Mouse (Mus musculus): ENCODE measurements at regions not wholly inside any gene's neighbourhood (a gene's known extent, or its start where the extent isn't known, plus 50 kb on each side); places are given as distances from the start of the nearest gene placed in this dataset.

GRCm38 (mm10) chr1:138011581-138011980 lies 163.9 kb downstream of the Ptprc start:
- DNase-seq: no peak
- intact Hi-C loops (cut with DNase I): no loop called here

- intact Hi-C loops (cut with DNase I): no loop called here
- no peak for DNase-seq
These were observed 164.5 kb downstream of the Ptprc start for GRCm38 (mm10) chr1:138010910-138011477.

- intact Hi-C loops (cut with DNase I): no loop called here
- no peak for DNase-seq
These were observed 168.7 kb downstream of the Ptprc start for GRCm38 (mm10) chr1:138006811-138007210.

- DNase-seq: no peak
These were observed 171.2 kb downstream of the Ptprc start for GRCm38 (mm10) chr1:138004319-138004718.

GRCm38 (mm10) chr1:137999268-137999900 lies 176.1 kb downstream of the Ptprc start:
- no peak for DNase-seq
- intact Hi-C loops (cut with DNase I): no loop called here

More at GRCm38 (mm10) chr1:138004319-138004718, 171.2 kb downstream of the Ptprc start:
- intact Hi-C loops (cut with DNase I): no loop called here

GRCm38 (mm10) chr1:137996041-137996440 lies 179.5 kb downstream of the Ptprc start:
- intact Hi-C loops (cut with DNase I): no loop called here
- DNase-seq: no peak

GRCm38 (mm10) chr1:137991936-137992335 lies 183.6 kb downstream of the Ptprc start:
- no peak for DNase-seq
- intact Hi-C loops (cut with DNase I): no loop called here

GRCm38 (mm10) chr1:137991412-137991811 lies 184.1 kb downstream of the Ptprc start:
- no peak for DNase-seq
- intact Hi-C loops (cut with DNase I): no loop called here

GRCm38 (mm10) chr1:137973406-137973805 lies 202.1 kb downstream of the Ptprc start:
- intact Hi-C loops (cut with DNase I): no loop called here
- DNase-seq: no peak

GRCm38 (mm10) chr1:137972620-137973350 lies 202.7 kb downstream of the Ptprc start:
- no peak for DNase-seq
- intact Hi-C loops (cut with DNase I): no loop called here

GRCm38 (mm10) chr1:137966151-137966836 lies 209.2 kb downstream of the Ptprc start:
- peak; percentile 24 for DNase-seq

GRCm38 (mm10) chr1:137963656-137964055 lies 211.9 kb downstream of the Ptprc start:
- intact Hi-C loops (cut with DNase I): loop anchor here (10.0 kb wide), 1 partner anchor 59 kb away; no protein-coding TSS in a partner anchor
- no peak for DNase-seq

More at GRCm38 (mm10) chr1:137966151-137966836, 209.2 kb downstream of the Ptprc start:
- intact Hi-C loops (cut with DNase I): loop anchor here (10.0 kb wide), 1 partner anchor 61 kb away; no protein-coding TSS in a partner anchor

GRCm38 (mm10) chr1:137958040-137958439 lies 217.5 kb downstream of the Ptprc start:
- no peak for DNase-seq
- intact Hi-C loops (cut with DNase I): no loop called here

GRCm38 (mm10) chr1:137955993-137956392 lies 219.5 kb downstream of the Ptprc start:
- DNase-seq: no peak
- intact Hi-C loops (cut with DNase I): no loop called here

GRCm38 (mm10) chr1:137955139-137955538 lies 220.4 kb downstream of the Ptprc start:
- intact Hi-C loops (cut with DNase I): no loop called here
- no peak for DNase-seq

GRCm38 (mm10) chr1:137953369-137953768 lies 222.1 kb downstream of the Ptprc start:
- intact Hi-C loops (cut with DNase I): no loop called here
- DNase-seq: no peak

- intact Hi-C loops (cut with DNase I): no loop called here
- no peak for DNase-seq
These were observed 222.7 kb downstream of the Ptprc start for GRCm38 (mm10) chr1:137952777-137953176.

GRCm38 (mm10) chr1:137947900-137948299 lies 227.6 kb downstream of the Ptprc start:
- intact Hi-C loops (cut with DNase I): no loop called here
- no peak for DNase-seq

GRCm38 (mm10) chr1:137941776-137942522 lies 233.6 kb downstream of the Ptprc start:
- intact Hi-C loops (cut with DNase I): no loop called here
- no peak for DNase-seq

GRCm38 (mm10) chr1:137935746-137936145 lies 239.8 kb downstream of the Ptprc start:
- DNase-seq: no peak
- intact Hi-C loops (cut with DNase I): no loop called here

Measured in left cerebral cortex, postnatal 4 days (tissue).